Mouse (Mus musculus) ovary, postnatal 10 days (tissue): ENCODE measurements around the gene Trp53tg5.

Source experiments
- DNase-seq: peaks from one replicate; pipeline ENCODE4 v3.0.0; 2022; ENCODE audit warnings: low spot score

Trp53tg5 gene

DNA sequence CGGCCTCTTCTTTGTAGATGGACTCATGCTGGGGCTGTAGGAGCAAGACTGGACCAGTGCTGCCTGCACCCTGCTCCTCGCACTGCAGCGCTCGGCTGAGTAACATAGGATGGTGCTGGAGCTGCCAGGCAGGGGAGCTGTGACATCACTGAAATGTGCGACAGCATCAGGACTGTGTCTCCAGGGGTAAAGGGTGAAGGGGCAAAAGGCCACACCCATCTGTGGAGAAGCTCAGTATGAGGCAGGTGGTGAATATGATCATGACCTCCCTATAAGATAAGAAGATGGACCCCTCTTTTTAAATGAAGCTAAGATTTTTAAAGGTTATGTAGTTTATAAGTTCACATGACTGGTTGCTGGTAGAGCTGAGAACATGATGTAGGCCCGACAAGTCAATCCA is at the start of gene Trp53tg5:
Gene Trp53tg5 (minus strand): TSS at position 101 of the 400 bp plus-strand sequence.
- no peak for DNase-seq

DNA sequence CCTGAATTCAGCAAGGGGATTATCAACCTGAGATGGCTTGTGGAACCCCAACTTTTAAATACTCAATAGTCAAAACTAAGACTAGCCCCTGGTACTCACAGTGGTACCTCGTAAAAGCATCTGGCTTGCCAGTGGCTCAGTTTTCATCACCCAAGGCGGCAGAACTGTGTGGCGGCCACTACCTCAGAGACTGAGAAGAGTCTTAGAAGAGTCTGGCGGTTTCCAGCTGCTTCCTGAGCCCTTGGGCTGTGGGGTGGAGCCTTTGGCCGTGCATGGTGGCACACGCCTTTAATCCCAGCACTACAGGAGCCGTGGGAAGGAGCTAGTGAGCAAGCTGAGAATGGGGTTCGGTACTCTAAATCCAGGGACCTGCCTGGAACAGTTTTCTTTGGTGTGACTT is 48.8 kb upstream of the Trp53tg5 start:
- DNase-seq, result no peak

DNA sequence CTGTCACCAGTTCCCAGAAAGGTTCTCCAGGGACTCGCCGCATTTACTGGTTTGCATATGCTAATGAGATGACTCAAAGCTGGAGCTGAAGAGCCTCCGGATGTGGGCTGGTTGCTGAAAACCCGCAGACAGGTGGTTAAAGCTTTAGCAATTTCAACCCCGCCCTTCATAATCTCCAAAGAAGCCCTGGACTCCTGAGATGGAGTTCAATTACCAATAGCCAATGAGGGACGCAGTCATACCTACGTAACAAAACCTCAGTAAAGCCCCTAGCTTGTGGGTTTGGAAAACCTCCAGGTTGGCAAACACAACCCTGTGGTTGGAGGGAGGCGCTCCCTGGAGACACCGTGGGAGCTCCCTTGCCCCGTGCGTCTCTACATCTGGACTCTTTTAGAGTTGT is 48.3 kb upstream of the Trp53tg5 start:
- DNase-seq, result no peak

DNA sequence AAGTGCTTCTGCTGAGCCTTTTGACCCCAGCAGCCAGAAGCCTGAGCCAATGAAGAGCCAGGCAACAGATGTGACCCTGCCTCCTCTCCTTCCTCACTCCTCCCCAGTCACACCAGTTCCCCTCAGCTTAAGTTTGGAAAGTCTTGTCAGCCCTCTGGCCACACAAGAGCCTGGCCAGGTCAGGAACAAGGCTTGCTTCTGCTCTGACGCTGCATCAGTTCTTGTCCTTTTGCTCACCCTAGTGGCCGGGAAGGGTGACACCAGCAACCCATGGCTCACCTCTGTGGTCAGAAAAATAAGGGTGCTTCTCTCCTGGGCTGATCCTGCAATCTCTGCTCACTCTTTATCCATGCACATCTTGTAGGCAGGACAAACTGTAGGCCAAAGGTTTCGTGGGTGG is 47.3 kb upstream of the Trp53tg5 start:
- DNase-seq, result no peak

DNA sequence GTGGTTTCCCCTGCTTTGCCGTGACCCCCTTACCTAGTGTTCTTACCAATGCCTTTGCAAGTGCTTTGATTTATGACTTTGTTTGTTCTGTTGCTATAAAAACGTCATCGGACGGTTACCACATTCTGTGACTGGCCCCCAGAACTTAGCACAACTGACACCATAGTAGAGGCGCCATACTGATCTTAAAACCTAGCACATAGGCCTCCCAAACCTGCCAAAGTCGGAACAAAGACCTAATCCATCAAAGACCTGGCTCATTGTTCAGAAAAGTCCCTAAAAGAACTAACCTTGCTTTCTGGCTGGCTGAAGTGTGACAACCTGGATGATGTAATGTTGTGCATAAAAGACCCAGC is 45.6 kb upstream of the Trp53tg5 start:
- no peak for DNase-seq

DNA sequence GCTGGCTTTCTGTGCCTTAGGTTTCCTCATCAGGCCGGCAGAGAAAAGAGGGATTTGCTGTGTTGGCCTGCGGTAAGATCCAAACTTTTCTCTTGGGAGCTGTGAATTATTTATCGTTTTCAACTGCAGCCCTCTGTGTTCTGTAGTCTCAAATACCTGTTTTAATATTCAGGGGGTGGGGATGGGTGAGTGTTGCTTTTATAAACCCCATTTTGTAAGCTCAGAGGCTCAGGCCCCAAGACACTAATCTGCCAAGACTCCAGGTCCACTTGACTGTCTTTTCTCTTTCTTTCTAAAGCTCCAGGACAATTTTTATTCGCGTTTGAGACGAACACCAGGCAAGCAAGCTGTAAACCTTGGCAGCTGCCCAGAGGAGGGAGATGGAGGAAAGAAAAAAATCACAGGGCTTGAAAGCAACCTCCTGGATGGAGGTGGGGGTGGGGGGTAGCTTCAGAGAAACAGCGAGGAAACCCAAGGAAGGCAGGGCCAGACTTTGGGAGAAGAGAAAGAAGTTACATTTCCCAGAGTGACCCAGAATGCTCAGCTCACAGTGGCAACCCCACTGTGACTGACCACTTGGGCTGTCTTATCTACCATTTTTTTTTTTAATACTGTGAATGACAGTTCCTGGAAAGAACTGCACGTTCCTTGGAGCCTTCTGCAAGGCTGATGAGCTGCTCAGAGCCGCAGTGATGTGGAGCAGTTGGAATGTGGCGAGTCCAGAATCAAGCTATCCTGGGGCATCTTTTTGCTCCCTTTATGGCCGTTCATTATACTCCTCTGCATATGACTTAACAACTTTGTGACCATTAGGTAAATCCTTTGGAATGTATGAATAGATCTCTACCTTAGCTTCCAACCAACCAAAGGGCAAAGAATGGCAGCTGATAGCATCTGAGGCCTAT is 45.0 kb upstream of the Trp53tg5 start:
- no peak for DNase-seq

DNA sequence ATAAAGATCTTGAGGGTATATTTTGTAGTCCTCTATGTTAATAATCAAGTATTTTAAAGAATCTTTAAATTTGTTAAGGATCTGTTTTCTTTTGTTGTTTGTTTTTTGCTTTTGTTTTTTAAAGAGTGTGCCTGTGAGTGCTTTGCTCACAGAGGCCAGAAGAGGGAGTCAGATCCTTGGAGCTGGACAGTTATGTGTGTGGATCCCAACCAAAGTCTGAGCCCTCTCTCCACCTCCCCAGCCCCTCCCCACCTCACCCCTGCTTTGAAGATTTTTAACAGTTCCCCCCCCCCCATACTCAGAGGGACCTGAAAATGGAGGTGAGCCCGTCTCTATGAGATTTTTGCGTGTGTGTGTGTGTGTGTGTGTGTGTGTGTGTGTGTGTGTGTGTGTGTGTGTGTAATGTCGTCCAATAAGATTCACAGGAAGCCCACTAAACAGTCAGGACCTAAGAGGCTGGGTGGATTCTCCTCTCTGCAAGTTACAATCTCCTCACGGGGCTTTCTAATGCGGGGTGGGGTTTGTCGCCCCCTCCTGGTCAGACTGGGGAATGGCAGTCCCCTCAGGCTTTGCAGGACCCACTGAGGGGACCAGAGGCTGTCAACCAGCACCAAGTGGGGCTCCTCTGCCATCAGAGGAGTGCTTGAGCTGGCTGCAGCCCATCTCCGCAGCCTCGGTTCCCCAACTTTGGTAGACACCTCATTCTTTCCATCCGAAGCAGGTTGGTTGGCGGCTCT is 44.1 kb upstream of the Trp53tg5 start:
- no peak for DNase-seq

DNA sequence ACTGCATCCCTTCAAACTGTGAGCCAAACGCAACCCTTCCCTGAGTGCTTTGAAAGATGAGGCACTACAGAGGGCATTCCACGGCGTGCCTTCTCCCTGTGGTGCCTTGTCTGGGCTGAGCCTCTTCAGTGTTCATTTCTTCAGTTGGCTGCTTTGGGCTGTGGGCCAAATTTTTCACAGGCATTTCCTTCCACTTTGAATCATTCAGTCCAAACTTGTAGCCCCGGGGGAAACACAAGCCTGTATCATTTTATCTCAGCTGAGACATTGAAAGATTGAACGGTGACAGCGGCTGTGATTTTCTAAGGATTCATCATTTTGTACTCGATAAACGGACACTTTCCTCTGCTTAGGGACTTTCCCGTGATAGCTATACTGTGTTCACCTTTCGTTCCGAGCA is 43.1 kb upstream of the Trp53tg5 start:
- no peak for DNase-seq

DNA sequence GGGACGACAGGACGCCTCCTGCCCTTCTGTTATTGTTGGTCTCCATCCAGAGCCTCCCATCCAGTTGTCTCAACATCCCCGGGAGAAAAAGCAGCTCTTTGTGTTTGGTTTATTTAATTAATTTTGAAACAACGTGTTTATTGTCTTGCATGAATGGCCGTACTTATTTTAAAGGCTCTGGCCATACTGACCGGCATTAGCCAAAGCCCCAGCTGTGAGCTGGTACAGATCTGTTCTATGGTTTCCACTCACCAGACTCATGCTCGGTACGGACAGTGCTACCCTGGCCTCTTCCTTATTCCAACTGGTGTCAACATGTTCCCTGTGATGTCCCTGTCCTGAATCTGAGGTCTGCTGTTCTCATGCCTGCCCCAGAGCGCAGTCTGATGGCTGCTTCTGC is 42.4 kb upstream of the Trp53tg5 start:
- no peak for DNase-seq

DNA sequence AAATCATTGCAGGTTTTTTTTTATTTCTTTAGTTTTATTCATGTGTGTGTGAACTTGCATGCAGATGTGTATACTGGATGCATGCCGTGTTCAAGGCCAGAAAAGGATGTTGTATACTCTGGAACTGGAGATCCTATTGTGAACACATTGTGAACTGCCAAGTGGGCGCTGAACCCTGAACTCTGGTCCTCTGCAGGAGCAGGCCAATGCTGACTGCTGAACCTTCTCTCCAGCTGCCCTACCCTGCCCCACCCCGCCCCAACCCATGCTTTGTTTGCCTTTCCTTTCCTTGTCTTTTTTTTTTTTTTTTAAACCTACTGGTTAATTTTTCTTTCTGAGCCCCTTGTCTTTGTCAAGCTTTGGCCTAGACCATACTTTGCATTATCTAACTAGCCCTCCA is 41.4 kb upstream of the Trp53tg5 start:
- DNase-seq, result no peak

DNA sequence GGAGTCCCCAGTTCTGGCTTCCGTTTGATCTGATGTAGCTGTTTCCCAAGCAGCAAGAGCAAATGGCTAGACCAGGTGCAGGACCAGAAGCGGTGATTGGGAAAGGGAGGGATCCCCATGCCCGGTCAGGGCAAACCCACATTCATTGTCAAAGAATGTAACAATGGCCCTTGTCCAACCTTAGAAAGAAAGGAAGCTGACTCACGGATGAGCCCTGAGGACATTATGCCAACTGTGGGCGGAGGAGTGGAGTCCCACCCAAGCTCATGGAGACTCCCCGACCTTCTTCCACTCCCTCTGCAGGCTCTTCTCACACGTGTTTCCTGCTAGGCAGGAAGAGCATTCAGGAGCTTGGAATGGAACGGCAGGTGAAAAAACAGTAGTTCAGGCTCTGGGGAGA is 39.9 kb upstream of the Trp53tg5 start:
- no peak for DNase-seq

DNA sequence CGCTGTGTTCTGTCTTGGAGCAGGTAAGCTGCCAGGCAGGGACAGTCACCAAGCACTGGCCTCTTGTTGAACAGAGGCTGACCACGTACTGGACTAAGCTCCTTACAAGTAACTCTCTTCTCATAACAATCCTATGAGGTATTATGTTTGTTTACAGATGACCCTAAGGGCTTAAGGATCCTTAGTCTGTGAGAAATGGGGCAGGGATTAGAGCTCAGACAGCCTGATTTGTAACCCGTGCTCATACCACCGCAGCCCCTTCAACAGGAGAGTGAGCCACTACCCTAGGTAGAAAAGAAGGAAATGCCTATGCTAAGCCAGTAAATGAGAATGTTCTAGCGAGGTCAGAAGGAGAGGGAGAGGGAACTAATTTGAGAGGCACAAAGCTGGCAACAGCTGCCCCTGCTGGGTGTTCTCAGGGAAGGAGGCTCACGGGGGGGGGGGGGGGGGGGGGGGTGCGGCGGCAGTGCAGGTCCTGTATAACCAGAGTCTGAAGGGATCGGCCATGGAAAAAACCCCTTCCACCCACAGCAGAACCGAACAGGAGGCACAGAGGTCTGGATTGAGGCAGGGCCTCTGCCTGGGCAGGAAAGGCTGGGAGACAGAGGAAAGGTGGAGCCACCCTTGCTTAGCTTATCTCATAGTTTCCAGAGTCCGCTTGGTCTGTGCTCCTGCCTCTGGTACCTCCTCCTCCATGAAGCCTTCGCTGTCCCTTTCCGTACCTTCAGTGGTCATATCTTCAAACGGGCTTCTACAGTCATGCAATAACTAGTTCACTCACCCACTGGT is 38.8 kb upstream of the Trp53tg5 start:
- DNase-seq, result no peak

DNA sequence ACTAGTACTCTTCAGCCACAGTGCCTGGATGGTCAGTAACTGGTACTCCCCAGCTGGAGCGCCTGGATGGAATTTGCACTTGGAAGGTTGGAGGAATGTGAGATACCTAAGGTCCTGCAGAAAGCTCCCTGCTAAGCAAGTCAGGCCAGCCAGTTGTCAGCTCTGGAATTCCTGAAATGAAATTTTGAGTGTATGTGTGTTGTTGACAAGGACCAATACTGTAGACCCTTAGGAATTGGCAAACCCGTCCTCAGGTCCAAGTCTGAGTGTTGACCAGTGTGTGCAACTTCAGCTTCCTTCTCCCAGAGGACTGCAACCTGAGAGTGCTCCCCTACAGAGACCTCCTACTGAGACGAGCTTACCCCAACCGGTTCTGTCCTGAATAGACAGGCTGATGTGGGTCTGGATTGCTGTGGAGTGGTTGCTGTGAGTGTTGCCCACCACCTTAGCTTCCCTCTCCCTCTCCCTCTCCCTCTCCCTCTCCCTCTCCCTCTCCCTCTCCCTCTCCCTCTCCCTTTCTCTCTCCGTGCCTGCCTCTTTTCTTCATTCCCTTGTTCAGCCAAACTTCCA is 37.2 kb upstream of the Trp53tg5 start:
- no peak for DNase-seq

DNA sequence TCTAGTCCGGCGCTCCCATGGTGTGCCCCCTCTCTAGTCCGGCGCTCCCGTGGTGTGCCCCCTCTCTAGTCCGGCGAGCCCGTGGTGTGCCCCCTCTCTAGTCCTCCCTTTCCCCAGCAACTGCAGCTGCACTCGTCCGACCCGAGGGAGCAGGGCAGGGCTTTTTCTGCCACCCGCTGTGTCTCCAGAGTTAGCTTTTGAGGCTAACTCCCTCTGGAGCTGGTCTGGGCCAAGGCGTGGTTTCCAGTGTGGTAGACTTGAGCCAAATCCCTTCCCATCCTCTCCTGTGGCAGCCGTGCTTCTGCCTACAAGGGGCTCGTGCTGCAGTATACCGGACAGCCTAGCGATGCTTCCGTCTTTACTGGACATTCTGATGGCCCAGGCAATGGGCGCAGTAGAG is 34.3 kb upstream of the Trp53tg5 start:
- no peak for DNase-seq

DNA sequence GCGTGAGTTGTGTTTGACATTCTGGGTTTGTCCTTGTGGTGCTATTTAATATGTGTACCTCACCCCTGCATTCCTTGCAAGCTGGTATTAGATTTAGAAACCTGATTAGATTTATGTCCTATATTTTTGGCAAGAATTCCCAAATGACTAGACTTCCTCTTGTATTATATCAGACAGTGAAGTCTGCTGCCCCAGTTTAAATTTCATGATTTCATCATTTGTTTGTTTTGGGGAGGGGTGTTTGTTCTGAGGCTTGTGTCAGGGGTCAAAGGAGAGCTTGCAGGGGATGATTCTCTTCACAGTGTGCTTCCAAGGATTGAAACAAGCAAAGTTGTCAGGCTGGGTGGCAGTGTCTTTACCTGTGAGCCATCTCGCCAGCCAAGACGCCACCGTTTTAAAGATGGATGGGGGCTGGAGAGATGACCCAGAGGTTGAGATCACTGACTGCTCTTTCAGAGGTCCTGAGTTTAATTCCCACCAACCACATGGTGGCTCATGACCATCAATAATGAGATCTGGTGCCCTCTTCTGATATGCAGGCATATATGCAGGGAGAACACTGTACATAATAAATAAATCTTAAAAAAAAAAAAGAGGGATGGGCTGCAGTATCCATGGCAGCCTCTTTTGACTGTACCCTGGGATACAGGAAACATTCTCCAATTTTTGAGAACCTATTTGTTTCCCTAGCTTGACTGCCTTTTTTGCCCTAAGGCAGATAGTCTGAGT is 32.3 kb upstream of the Trp53tg5 start:
- DNase-seq, result no peak

DNA sequence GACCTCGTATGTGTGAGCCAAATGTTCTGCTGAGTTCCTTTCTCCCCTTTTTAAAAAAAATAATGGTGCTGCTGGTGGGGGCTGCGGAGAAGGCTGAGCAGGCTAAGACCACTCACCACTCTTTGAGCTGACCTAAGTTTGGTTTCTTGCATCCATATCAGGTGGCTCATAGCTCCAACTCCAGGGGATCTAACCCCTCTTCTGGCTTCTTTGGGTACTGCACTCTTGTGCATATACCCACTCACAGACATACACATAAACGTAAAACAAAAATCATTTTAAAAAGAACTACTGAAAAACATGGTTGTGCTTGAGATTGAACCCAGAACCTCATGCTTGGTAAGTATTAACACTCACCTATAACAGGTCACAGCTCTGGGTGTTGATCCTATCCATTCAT is 31.4 kb upstream of the Trp53tg5 start:
- DNase-seq, result no peak

DNA sequence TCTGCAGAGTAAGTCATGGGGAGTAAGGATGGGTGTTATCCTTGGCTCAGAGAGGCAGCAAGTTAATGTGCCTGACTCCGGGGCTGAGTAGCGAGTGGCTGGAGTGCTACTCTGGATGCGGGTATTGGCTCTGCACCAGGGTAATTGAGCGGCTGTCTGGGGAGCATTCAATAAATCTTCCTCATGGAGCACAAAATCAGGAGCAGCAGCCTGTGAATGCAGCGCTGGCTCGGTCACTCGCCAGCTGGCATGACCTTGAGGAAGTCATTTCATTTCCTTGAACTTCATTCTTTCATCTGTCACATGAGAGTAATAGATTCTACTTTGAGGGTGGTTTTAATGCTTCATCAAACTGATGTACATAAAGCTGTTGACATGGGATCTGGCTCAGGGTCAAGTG is 27.0 kb upstream of the Trp53tg5 start:
- DNase-seq, result no peak

DNA sequence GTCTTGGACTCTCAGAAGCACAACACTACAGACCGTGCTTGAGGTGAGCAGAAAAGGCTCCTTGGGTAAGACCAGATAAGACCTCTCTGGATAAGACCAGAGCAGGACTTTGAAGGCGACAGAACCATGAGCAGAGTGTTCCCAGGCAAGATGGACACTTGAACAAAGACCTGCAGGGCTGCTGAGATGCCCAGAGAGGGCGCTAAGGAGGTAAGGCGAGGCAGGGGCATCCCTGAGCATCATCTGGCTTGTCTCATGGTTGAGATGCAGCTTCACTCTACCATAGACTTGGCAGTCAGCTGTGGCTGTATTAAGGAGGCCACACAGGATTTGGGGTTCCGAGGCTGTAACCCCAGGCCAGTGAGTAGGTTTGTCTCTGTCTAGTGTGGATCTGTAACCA is 25.8 kb upstream of the Trp53tg5 start:
- no peak for DNase-seq

DNA sequence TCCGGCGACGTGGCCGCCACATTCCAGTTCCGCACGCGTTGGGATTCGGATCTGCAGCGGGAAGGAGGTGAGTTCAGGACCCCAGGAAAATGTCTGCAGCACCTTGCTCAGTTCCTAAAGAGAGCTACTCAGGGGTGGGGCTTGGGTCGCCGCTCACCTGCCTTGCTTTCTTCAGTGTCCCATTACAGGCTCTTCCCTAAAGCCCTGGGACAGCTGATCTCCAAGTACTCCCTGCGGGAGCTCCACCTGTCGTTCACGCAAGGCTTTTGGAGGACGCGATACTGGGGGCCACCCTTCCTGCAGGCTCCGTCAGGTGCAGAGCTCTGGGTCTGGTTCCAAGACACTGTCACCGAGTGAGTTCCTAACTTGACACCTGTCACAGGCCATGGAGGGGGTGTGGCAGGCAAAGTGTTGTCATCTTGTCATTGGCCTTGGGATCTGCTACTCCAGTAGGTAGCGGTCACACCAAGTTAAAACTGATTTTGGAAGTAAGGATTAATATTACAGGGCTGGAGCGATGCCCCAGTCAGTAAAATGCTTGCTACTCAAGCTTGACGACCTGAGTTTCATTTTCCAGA is 24.3 kb upstream of the Trp53tg5 start:
- no peak for DNase-seq

DNA sequence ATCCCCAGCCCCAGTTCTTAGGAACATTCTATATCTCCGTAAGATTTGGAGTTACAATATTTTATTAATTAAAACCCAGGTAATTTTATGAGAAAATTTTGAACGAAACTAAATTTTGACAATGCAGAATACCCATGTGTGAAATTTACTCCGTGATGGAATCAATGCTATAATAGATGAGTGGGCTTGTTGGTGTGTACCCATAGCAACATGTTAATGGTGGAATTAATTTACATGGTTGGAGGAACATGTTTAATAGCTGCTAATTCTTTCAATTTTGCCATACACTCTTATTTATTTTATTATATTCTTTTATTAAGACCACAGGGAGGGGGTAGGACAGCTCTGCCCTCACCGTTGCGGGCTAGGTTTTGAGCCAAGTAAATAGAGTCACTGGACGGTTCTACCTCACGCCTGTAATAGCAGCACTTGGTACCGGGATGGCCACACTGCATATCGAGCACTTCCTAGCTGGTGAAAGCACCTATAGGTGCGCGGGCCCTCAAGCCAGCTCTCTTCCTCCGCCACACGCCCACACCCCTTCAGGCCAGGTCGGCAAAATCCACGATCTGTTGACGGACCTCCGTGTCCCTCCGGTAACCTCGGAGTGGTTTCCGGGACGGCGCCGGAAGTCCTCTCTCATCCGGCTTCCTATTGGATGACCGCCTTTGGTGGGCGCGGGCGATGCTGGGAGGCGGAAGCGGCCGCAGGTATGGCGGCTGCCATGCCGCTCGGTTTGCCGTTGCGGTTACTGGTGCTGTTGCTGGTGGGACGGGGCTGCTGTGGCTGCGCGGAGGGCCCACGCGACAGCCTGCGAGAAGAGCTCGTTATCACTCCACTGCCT is 23.5 kb upstream of the Trp53tg5 start, which contains the start of gene Pigt:
Gene Pigt (plus strand): TSS at position 674 of the 844 bp plus-strand sequence.
- peak; percentile 77 for DNase-seq
